Mouse (Mus musculus): ENCODE data around the gene Rtraf. TPM values are rescaled to one million over a fixed set of nuclear protein-coding genes. Genes with fewer than 3 reads are reported as not detected.

Gene Rtraf
- polyA plus RNA-seq, 1 experiment from 2014 or later: 265 TPM

DNA sequence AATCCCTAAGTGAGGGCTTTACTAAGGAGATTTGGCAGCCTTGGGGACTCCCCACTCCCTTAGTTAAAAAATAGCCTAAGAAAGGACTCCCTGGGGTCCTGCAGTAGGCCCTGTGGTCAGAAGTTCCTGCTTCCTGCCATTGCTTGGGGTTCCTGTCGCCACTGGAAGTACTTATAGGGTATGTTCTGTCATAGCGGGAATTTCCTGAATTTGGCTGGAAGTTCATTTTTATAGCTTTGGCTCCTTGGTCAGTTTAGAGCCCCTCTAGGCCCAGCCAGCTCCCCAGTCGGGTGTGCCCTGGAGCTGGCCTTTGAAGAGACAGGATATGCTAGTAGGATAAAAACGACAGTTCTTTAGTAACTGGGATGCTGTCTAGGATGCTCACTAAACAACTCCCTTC is 28.7 kb downstream of the Rtraf start:
- Histone ChIP-seq H3K4me3 (no peak overlapping the region), H3K4me2 (no peak overlapping the region), H3K9ac (no peak overlapping the region), H3K9me3 (replicated peaks) (no peaks in the 10 kb centered on the region), H3K27me3 (no peaks in the 10 kb centered on the region), H3K27ac (no peak overlapping the region), H3K4me1 (no peaks in the 10 kb centered on the region), H3K36me3 (ENCODE audit: poor library complexity, severe bottlenecking) (no peaks in the 10 kb centered on the region)
- ATAC-seq: no peak
- 82% methylated on average over 4 of the region's 4 CpGs for WGBS

DNA sequence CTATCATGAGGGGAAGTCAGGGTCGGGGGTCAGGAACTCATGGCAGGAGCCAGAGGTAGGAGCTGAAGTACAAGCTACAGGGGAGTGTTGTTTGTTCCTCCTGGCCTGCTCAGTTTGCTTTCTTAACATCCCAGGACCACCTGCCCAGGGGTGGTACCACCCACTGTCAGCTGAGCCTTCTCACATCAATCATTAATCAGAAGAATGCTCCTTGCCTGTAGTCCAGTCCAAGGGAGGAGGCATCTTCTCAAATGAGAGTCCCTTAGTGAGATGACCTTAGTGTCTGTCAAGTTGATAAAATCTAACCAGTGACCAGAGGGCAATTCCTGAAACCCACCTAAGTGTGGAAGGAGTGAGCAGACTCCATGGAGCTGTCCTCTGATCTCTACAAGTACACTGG is 35.2 kb downstream of the Rtraf start:
- H3K27me3 ChIP-seq: no peaks in the 10 kb centered on the region
- H3K4me3 ChIP-seq: no peak overlapping the region
- H3K9me3 ChIP-seq (replicated peaks): no peaks in the 10 kb centered on the region
- 92% methylated on average over 1 of the region's 1 CpGs for WGBS
- H3K27ac ChIP-seq: no peak overlapping the region
- H3K4me1 ChIP-seq: no peaks in the 10 kb centered on the region
- H3K9ac ChIP-seq: no peak overlapping the region
- ATAC-seq: no peak
- H3K36me3 ChIP-seq (ENCODE audit: poor library complexity, severe bottlenecking): no peaks in the 10 kb centered on the region
- H3K4me2 ChIP-seq: no peak overlapping the region

DNA sequence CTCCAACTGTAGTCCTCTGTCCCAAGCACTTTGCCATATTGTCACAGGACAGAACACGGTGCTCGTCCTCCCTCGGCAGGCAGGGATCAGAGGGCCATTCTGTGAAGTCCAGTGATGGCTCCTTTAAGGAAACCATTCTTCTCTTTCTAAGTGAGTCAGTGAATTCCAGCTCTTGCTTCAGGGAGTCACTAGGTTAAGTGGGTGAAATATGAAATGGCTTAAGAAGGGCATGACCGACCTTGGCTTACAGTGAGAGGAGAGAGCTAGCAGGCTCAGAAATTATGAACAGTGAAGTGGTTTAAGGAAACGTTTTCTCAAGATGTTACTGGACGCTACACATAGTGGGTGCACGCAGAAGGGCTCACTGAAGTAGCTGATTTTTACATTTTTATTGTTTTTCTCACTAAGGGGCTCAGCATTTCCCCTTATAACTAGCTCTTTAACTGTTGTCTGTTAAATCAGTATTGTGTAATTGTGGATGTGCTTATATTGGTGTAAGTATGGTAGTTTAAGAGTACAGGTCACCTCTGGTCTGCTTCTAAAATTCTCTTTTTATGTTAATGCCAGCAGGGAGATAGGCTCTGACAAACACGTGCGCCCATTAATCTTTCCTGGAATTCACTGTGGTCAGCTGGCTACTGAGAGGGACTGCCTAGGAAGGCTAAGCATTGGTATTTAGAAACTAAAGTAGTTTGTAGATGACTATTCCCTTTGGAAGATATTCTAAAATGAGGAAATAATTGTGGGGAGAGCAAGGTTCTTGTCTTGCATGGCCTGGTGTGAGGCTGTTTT is 37.6 kb downstream of the Rtraf start:
- WGBS: 85% methylated on average over 9 of the region's 9 CpGs
- no peak overlapping the region for H3K9ac ChIP-seq
- H3K4me1 ChIP-seq: no peaks in the 10 kb centered on the region
- H3K27ac ChIP-seq: no peak overlapping the region
- H3K36me3 ChIP-seq (ENCODE audit: poor library complexity, severe bottlenecking): no peaks in the 10 kb centered on the region
- H3K27me3 ChIP-seq: no peaks in the 10 kb centered on the region
- H3K4me3 ChIP-seq: no peak overlapping the region
- H3K9me3 ChIP-seq (replicated peaks): no peaks in the 10 kb centered on the region
- ATAC-seq: no peak
- H3K4me2 ChIP-seq: no peak overlapping the region

DNA sequence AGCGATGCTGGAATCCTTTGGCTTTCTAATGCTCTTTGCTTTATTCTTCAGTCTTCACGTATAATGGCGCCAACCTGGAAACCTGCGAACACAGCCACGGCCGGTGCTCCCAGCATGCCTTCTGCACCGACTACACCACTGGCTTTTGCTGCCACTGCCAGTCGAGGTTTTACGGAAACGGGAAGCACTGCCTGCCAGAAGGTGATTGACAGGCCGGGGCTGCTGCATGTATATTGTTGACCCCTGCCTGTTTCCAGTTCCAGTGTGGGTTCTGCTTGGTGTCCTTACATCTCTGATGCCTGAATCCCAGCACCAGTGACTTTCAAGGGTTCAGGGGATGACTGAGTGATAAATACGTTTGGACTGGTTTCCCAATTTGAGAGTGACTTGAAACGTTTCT is 45.7 kb downstream of the Rtraf start:
- Histone ChIP-seq H3K36me3 (ENCODE audit: poor library complexity, severe bottlenecking) (0 out of 2 replicates have a peak, but pooled peaks cover 4% of the 10 kb centered on the region), H3K9me3 (replicated peaks) (no peaks in the 10 kb centered on the region), H3K9ac (no peak overlapping the region), H3K4me1 (no peaks in the 10 kb centered on the region), H3K27me3 (no peaks in the 10 kb centered on the region), H3K27ac (no peak overlapping the region), H3K4me3 (no peak overlapping the region), H3K4me2 (no peak overlapping the region)
- WGBS: 88% methylated on average over 13 of the region's 13 CpGs
- ATAC-seq: no peak

DNA sequence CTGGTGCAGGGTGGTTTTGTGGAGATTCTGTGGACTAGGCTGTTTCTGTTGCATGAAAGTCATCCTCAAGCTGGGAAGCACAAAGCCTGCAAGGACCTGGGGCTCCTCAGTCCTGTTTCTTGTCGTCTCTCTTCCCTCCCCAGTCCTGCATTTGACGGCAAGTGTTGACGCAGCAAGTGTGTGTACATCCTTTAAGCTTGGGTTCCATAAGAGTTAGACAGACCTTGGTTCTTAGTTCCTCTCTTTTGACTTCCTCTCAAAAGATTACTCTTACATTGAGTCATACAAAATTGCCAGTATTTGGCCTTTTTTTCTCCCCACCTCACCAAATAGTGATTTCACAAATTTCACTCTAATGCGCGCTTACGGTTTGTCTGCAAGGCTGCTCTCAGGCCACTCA is 46.3 kb downstream of the Rtraf start:
- no peak for ATAC-seq
- WGBS: 91% methylated on average over 6 of the region's 6 CpGs
- H3K27me3 ChIP-seq: no peaks in the 10 kb centered on the region
- H3K4me2 ChIP-seq: no peak overlapping the region
- no peak overlapping the region for H3K9ac ChIP-seq
- no peaks in the 10 kb centered on the region for H3K9me3 ChIP-seq (replicated peaks)
- no peak overlapping the region for H3K27ac ChIP-seq
- H3K4me3 ChIP-seq: no peak overlapping the region
- no peaks in the 10 kb centered on the region for H3K4me1 ChIP-seq
- 0 out of 2 replicates have a peak, but pooled peaks cover 4% of the 10 kb centered on the region for H3K36me3 ChIP-seq (ENCODE audit: poor library complexity, severe bottlenecking)

DNA sequence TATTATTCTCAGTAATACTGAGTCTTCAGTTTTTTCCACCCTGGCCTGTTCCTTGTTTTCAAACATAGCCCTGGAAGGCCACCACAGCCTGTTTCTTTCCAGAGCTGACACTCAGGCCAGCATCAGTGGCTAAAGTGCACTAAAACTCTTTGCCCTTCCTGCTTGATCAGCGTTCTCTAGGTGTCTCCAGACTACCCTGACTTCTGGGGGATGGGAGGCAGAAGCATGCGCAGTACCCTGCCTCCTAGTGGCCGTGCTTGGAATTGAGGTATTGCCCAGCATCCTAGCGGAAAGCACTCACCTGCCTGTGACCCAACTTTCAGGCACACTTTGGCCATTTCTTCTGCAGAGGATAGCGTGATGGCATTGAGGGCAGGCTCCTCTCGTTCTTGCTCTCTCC is 46.7 kb downstream of the Rtraf start:
- no peaks in the 10 kb centered on the region for H3K9me3 ChIP-seq (replicated peaks)
- 0 out of 2 replicates have a peak, but pooled peaks cover 4% of the 10 kb centered on the region for H3K36me3 ChIP-seq (ENCODE audit: poor library complexity, severe bottlenecking)
- no peaks in the 10 kb centered on the region for H3K4me1 ChIP-seq
- ATAC-seq: no peak
- no peak overlapping the region for H3K4me3 ChIP-seq
- H3K27me3 ChIP-seq: no peaks in the 10 kb centered on the region
- H3K27ac ChIP-seq: no peak overlapping the region
- no peak overlapping the region for H3K9ac ChIP-seq
- WGBS: 46% methylated on average over 6 of the region's 6 CpGs
- no peak overlapping the region for H3K4me2 ChIP-seq

DNA sequence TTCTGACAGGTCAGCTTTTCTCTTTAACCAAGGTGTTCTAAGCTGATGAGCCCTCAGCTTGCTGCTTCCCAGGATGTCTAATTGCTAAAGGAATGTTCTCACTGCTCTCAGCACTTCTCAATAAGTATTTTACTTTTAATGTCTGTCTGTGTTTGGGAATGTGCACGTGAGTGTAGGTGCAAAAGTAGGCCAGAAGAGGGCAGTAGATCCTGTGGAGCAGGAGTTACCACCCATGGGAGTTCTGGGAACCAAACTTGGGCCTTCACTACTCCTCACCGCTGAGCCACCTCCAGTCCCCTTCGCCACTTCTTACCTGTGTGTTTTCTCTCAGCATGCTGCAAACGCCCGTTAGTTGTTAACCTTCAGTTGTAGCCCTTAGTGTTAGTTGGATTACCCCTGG is 47.4 kb downstream of the Rtraf start:
- no peak for ATAC-seq
- no peaks in the 10 kb centered on the region for H3K4me1 ChIP-seq
- H3K27me3 ChIP-seq: no peaks in the 10 kb centered on the region
- no peak overlapping the region for H3K27ac ChIP-seq
- no peaks in the 10 kb centered on the region for H3K9me3 ChIP-seq (replicated peaks)
- WGBS: 95% methylated on average over 5 of the region's 5 CpGs
- no peak overlapping the region for H3K4me2 ChIP-seq
- H3K4me3 ChIP-seq: no peak overlapping the region
- no peak overlapping the region for H3K9ac ChIP-seq
- H3K36me3 ChIP-seq (ENCODE audit: poor library complexity, severe bottlenecking): 0 out of 2 replicates have a peak, but pooled peaks cover 4% of the 10 kb centered on the region

DNA sequence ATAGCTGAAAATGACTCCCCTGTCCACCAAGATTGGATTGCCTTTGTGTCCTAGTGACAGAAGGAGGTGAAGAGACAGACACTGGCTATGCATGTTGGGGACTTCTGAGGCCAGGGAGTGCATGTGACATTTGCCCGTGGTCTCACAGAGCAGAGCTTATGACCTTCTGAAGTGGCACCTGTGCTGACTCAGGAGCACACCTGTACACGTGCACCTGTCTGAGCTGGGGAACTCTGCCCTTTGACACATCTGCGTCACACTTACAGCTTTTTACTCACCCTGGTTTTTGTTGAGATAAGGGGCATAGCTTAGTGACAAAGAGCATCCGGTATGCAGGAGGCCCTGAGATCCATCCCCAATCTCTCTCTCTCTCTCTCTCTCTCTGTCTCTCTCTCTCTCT is 48.1 kb downstream of the Rtraf start:
- Histone ChIP-seq H3K4me3 (no peak overlapping the region), H3K4me1 (peaks cover 6% of the 10 kb centered on the region; the same call in 1 of the 2 replicates), H3K4me2 (no peak overlapping the region), H3K27ac (no peak overlapping the region), H3K9me3 (replicated peaks) (no peaks in the 10 kb centered on the region), H3K36me3 (ENCODE audit: poor library complexity, severe bottlenecking) (0 out of 2 replicates have a peak, but pooled peaks cover 4% of the 10 kb centered on the region), H3K9ac (no peak overlapping the region), H3K27me3 (no peaks in the 10 kb centered on the region)
- 98% methylated on average over 4 of the region's 4 CpGs for WGBS
- no peak for ATAC-seq

DNA sequence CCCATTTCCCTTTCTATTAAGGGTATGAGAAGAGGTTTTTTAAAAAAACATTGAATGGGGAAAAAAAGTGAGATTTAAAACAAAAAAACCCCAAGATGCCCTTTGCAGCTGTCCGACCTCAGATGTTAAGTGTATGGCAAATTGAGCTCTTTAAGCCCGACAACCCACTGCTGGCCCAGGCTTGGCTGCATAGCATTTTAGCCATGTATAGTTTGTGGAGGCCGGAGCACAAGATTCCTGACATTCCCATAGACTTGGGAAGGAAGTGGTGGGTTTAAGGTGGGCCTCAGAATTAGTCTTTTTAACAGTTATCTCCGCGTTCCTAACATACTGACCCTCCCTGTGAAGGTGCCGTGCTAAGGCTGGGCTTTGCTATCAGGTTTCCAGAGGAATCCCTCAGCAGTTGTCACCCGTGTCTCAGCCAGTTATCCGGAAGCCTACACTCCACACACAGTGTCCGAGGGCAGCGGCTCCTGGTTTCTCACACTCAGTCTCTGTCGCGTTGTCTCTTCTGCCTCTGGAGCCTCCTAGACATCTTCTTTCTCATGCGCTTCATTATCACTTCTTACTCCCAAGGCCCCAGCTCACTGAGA is 49.5 kb downstream of the Rtraf start:
- no peak overlapping the region for H3K4me3 ChIP-seq
- H3K27me3 ChIP-seq: no peaks in the 10 kb centered on the region
- WGBS: 87% methylated on average over 13 of the region's 13 CpGs
- no peak overlapping the region for H3K9ac ChIP-seq
- peaks cover 14% of the 10 kb centered on the region for H3K4me1 ChIP-seq
- no peak overlapping the region for H3K27ac ChIP-seq
- no peak overlapping the region for H3K4me2 ChIP-seq
- no peak for ATAC-seq
- H3K9me3 ChIP-seq (replicated peaks): no peaks in the 10 kb centered on the region
- no peaks in the 10 kb centered on the region for H3K36me3 ChIP-seq (ENCODE audit: poor library complexity, severe bottlenecking)

DNA sequence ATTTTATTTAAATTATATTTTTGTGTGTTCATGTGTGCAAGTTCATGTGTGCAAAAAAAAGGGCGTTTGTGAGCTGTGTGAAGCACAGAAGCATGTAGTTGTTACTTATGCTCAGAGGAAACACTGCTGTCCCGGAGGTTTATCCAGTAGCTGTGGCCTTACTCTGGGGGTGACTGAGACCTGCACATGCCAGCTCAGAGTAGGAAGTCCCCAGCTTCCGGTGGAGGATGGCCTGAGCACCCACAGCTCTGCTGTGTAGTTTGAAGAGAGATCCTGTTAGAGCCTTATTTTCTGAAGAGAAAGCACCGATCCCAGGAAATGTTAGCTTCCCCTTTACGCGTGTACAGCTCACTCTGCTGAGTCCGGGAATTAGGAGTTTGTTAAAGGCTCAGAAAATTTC is 52.5 kb downstream of the Rtraf start:
- ATAC-seq: no peak
- 86% methylated on average over 7 of the region's 7 CpGs for WGBS

DNA sequence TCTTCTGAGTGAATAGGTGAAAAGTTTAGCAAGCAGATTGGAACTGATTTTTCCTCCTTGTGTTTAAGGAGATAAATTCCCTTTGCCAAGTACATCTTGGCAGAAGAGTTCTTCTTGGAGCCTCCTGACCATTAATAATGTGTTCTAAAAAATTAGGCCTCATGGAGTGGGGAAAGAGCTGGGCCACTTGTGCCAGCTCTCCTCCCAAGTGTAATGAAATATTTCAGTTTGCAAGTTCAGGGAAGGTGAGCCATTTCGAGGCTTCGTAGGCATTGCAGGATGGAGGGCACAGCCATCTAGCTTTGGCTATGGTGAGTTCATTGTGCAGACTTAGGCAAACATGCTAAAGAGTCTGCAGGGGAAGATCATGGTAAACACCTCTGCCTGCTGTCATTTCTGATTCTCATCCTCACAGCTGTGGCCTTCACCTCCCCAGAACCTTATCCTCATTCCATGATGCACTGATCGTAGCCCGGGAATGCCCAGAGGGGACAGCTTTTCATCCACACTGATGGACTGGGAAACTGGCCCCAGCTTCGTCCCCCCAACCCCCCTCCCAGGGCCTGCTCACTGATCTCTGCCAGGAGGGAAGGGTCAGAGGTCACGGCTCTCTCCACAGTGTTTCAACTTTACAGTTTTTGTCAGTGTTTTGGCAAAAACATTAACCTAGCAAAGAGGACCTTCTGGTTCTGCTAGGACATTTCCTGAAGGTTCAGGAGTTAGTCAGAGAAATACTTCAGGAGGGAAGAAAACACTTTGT is 54.0 kb downstream of the Rtraf start:
- 52% methylated on average over 6 of the region's 6 CpGs for WGBS
- 0 out of 2 replicates have a peak, but pooled peaks cover 5% of the 10 kb centered on the region for H3K36me3 ChIP-seq (ENCODE audit: poor library complexity, severe bottlenecking)

More for the DNA sequence above, 52.5 kb downstream of the Rtraf start:
- Histone ChIP-seq H3K4me2 (no peak overlapping the region), H3K4me3 (no peak overlapping the region), H3K4me1 (peaks cover 17% of the 10 kb centered on the region), H3K36me3 (ENCODE audit: poor library complexity, severe bottlenecking) (0 out of 2 replicates have a peak, but pooled peaks cover 5% of the 10 kb centered on the region), H3K9ac (no peak overlapping the region), H3K27me3 (no peaks in the 10 kb centered on the region), H3K9me3 (replicated peaks) (no peaks in the 10 kb centered on the region), H3K27ac (no peak overlapping the region)

DNA sequence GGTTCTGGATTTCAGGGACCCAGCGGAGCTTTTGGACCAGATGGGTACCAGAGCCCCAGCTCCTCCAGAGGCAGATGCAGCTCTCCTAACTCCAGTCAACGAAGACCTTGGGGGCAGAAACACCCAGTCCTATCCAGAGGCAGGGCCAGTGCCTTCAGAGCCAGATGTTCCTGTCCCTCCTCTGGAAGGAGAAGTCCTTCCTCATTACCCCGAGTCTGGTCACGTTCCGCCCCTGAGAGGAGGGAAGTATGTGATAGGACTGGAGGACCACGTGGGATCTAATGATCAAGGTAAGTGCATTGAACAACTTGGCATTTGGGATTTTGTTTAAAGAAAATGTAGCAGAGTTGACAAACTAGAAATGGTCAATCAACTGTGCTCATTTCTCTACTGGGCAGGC is 55.0 kb downstream of the Rtraf start:
- no peaks in the 10 kb centered on the region for H3K27me3 ChIP-seq

More for the DNA sequence above, 54.0 kb downstream of the Rtraf start:
- Histone ChIP-seq H3K4me1 (peaks cover 24% of the 10 kb centered on the region), H3K4me3 (no peak overlapping the region), H3K27ac (no peak overlapping the region), H3K27me3 (no peaks in the 10 kb centered on the region), H3K9me3 (replicated peaks) (no peaks in the 10 kb centered on the region), H3K9ac (no peak overlapping the region), H3K4me2 (no peak overlapping the region)
- no peak for ATAC-seq

More for the DNA sequence above, 55.0 kb downstream of the Rtraf start:
- Histone ChIP-seq H3K4me2 (no peak overlapping the region), H3K9ac (no peak overlapping the region), H3K4me1 (peaks cover 27% of the 10 kb centered on the region), H3K4me3 (no peak overlapping the region), H3K9me3 (replicated peaks) (no peaks in the 10 kb centered on the region), H3K36me3 (ENCODE audit: poor library complexity, severe bottlenecking) (0 out of 2 replicates have a peak, but pooled peaks cover 5% of the 10 kb centered on the region), H3K27ac (no peak overlapping the region)
- WGBS: 96% methylated on average over 6 of the region's 6 CpGs
- no peak for ATAC-seq

Data from forebrain, embryonic 13.5 days (tissue).